Mouse (Mus musculus) forebrain, embryonic 16.5 days (tissue): ENCODE measurements around the gene Fam198a. TPM values are rescaled to one million over a fixed set of nuclear protein-coding genes. Genes with fewer than 3 reads are reported as not detected.

Source experiments
- ATAC-seq: fragments of 200-750 bp; cut with Nextera tagmentation; 2 replicates; pipeline ENCODE4 v1.8.0; 2017; ENCODE audit warnings: mild to moderate bottlenecking, moderate library complexity
- H3K27ac ChIP-seq: fragments of 300-500 bp; sonication (generic); 2 replicates; pipeline ENCODE4 v1.5.1; 2014; ENCODE audit warnings: low read length, control low read depth
- H3K27me3 ChIP-seq: fragments of 300-500 bp; sonication (generic); replicated peaks from 2 replicates; pipeline ENCODE4 v1.6.1; 2014; ENCODE audit warnings: low read length; ENCODE audit not compliant: control insufficient read depth, insufficient read depth
- H3K36me3 ChIP-seq: fragments of 300-500 bp; sonication (generic); 2 replicates; pipeline ENCODE4 v1.6.1; 2014; ENCODE audit not compliant: control insufficient read depth, insufficient read depth
- H3K4me1 ChIP-seq: fragments of 300-500 bp; sonication (generic); replicated peaks from 2 replicates; pipeline ENCODE4 v1.6.1; 2014; ENCODE audit warnings: low read length; ENCODE audit not compliant: control insufficient read depth, insufficient read depth
- H3K4me2 ChIP-seq: fragments of 300-500 bp; sonication (generic); 2 replicates; pipeline ENCODE4 v1.6.1; 2014; ENCODE audit warnings: mild to moderate bottlenecking, low read length, control low read depth
- H3K4me3 ChIP-seq: fragments of 300-500 bp; sonication (generic); replicated peaks from 2 replicates; pipeline ENCODE4 v1.5.1; 2014; ENCODE audit warnings: mild to moderate bottlenecking, low read length, control low read depth
- H3K9ac ChIP-seq: fragments of 300-500 bp; sonication (generic); replicated peaks from 2 replicates; pipeline ENCODE4 v1.6.1; 2014; ENCODE audit warnings: low read depth, low read length, control low read depth
- H3K9me3 ChIP-seq: fragments of 300-500 bp; sonication (generic); 2 replicates; pipeline ENCODE4 v1.6.1; 2016; ENCODE audit warnings: low read length; ENCODE audit not compliant: control insufficient read depth
- WGBS: fragments of 180-500 bp; shearing (Covaris S2); extraction: QIAGEN DNeasy Blood & Tissue Kit; methylation state at CpG from one replicate; pipeline ENCODE4 v1.1.7; 2014; 5-methylcytosine and 5-hydroxymethylcytosine counted together
- polyA plus RNA-seq: library from polyadenylated mRNA; unstranded; fragments of >200 nt; fragmentation: Nextera tagmentation; extraction: Ambion mirVana; gene quantifications from 2 replicates; pipeline ENCODE4 v1.2.1, GENCODE M21; 2015

Gene Fam198a
- polyA plus RNA-seq, 1 experiment from 2014 or later = 1.8 TPM

GRCm38 (mm10) chr9:122029765-122030164 is 79.0 kb downstream of the Fam198a start:
- H3K4me1 ChIP-seq = peaks cover 3% of the 10 kb centered on the region; the same call in 1 of the 2 replicates
- no peaks in the 10 kb centered on the region for H3K9me3 ChIP-seq
- ATAC-seq = no peak
- no peaks in the 10 kb centered on the region for H3K36me3 ChIP-seq
- no peaks in the 10 kb centered on the region for H3K27me3 ChIP-seq
- 92% methylated on average over 7 of the region's 7 CpGs for WGBS
- no peak overlapping the region for H3K9ac ChIP-seq
- no peak overlapping the region for H3K27ac ChIP-seq
- H3K4me3 ChIP-seq = no peak overlapping the region
- no peak overlapping the region for H3K4me2 ChIP-seq

Other genes starting within 250 kb of the Fam198a start
- gene Sec22c, start 245.5 kb upstream of the Fam198a start, polyA plus RNA-seq = 37.9 and 40.0 TPM in 2 replicates
- 133 and 142 TPM in 2 replicates for gene Ss18l2, start 240.7 kb upstream of the Fam198a start, polyA plus RNA-seq
- gene Nktr, start 231.8 kb upstream of the Fam198a start, polyA plus RNA-seq = 59.1 and 60.4 TPM in 2 replicates
- 16.4 and 20.4 TPM in 2 replicates for gene Zfp651, start 191.7 kb upstream of the Fam198a start, polyA plus RNA-seq
- 0.80 and 1.1 TPM in 2 replicates for gene Klhl40, start 173.4 kb upstream of the Fam198a start, polyA plus RNA-seq
- not detected in 2 replicates for gene Hhatl, start 158.5 kb upstream of the Fam198a start, polyA plus RNA-seq
- 2.8 and 4.2 TPM in 2 replicates for gene Ccdc13, start 111.5 kb upstream of the Fam198a start, polyA plus RNA-seq
- gene Higd1a, start 92.6 kb upstream of the Fam198a start, polyA plus RNA-seq = 109 and 116 TPM in 2 replicates
- 2.6 and 3.0 TPM in 2 replicates for gene Ackr2, start 52.6 kb upstream of the Fam198a start, polyA plus RNA-seq
- not detected in 2 replicates for gene Cyp8b1, start 34.7 kb upstream of the Fam198a start, polyA plus RNA-seq
- gene Pomgnt2, start 46.1 kb downstream of the Fam198a start, polyA plus RNA-seq = 28.3 and 32.5 TPM in 2 replicates
- gene Snrk, start 166.3 kb downstream of the Fam198a start, polyA plus RNA-seq = 73.4 and 85.3 TPM in 2 replicates